Mouse (Mus musculus): ENCODE measurements around the gene Hyou1.
A peak's percentile ranks its signal among the peaks of the same experiment; 100 is the strongest.
"Not testable (repeated sequence)": the region's sequence is repeated elsewhere in the genome, so short reads cannot be mapped to it uniquely, and the experiment has no call there.

Hyou1 gene

GRCm38 (mm10) chr9:44351396-44351795 lies 27.9 kb upstream of the Hyou1 start:
- DNase-seq (ENCODE audit: low spot score in 2 of 2) = no peak

DNA sequence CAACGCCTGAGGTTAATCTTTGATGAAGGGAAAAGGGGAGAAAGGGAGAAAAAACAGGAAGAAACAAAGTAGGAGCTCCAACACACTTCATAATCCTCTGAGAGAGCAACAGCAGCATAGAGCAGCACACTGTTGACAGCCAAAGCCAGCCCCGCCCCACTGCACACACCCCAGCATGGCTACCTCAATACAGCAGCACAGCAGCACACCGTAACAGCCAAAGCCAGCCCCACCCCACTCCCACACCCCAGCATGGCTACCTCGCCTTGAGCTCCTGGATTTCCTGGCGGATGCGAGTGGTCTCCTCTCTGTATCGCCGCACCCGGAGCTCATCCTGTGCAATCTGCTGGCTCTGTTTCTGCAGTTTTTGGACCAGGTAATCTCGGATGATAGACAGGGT lies 27.0 kb upstream of the Hyou1 start:
- no peak for DNase-seq (ENCODE audit: low spot score in 2 of 2)

GRCm38 (mm10) chr9:44353142-44353541 lies 26.1 kb upstream of the Hyou1 start:
- DNase-seq (ENCODE audit: low spot score in 2 of 2) = no peak

DNA sequence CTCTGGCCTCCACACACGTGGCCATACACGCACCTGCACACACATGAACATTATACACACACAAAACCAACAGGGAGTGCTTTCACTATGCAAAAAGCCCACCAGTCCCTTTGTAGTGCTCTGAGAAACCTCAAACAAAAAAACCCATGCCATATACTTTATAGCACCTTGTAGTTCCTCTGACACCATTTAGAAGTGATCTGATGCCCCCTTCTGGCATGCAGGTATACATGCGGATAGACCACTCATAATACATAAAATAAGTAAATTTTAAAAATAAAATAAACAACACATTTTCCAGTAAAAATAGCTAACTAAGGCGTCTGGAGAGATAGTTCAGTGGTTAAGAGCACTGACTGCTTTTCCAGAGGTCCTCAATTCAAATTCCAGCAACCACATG lies 22.1 kb upstream of the Hyou1 start:
- DNase-seq (ENCODE audit: low spot score in 2 of 2) = no peak

GRCm38 (mm10) chr9:44361190-44361917 lies 17.9 kb upstream of the Hyou1 start, which contains the start of gene Vps11:
TSS of gene Vps11 (minus strand) at chr9:44361670.
- peak; percentile 93 to 94 for DNase-seq (ENCODE audit: low spot score in 2 of 2)

- DNase-seq (ENCODE audit: low spot score in 2 of 2) = not testable (repeated sequence)
Observed at GRCm38 (mm10) chr9:44361931-44362330, 17.4 kb upstream of the Hyou1 start.

GRCm38 (mm10) chr9:44364480-44364879 lies 14.8 kb upstream of the Hyou1 start:
- DNase-seq (ENCODE audit: low spot score in 2 of 2) = peak in 1 of 2 experiments; percentile 33

GRCm38 (mm10) chr9:44373386-44373785 lies 5.9 kb upstream of the Hyou1 start:
- no peak for DNase-seq (ENCODE audit: low spot score in 2 of 2)

GRCm38 (mm10) chr9:44376141-44376540 lies 3.1 kb upstream of the Hyou1 start:
- no peak for DNase-seq (ENCODE audit: low spot score in 2 of 2)

- DNase-seq (ENCODE audit: low spot score in 2 of 2) = not testable (repeated sequence)
Observed at GRCm38 (mm10) chr9:44377335-44377734, 2.0 kb upstream of the Hyou1 start.

GRCm38 (mm10) chr9:44378153-44378730 lies 1.0 kb upstream of the Hyou1 start:
- DNase-seq (ENCODE audit: low spot score in 2 of 2) = no peak

DNA sequence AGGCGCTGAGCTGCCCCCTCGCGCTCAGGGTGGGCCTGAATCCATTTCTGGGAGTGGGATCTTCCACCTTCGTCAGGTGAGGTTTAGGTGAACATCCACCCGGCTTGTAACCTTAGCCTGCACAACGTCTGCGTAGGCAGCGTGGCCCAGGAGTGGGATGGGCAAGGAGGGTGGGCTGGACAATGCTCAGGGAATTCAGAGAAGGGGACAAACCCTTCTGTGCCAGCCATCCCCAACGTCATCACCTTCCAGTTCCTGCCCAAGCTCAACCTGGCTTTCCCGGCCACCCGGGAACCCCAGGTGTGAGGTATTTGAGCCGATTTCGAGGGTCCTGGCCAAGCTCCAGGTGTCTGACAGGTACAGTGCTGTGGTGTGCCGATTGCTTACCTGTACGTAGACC lies 572 bp downstream of the Hyou1 start:
- DNase-seq (ENCODE audit: low spot score in 2 of 2) = no peak

- DNase-seq (ENCODE audit: low spot score in 2 of 2) = no peak
Observed at GRCm38 (mm10) chr9:44384596-44384995, 5.3 kb downstream of the Hyou1 start.

GRCm38 (mm10) chr9:44387221-44387620 lies 7.9 kb downstream of the Hyou1 start:
- no peak for DNase-seq (ENCODE audit: low spot score in 2 of 2)

DNA sequence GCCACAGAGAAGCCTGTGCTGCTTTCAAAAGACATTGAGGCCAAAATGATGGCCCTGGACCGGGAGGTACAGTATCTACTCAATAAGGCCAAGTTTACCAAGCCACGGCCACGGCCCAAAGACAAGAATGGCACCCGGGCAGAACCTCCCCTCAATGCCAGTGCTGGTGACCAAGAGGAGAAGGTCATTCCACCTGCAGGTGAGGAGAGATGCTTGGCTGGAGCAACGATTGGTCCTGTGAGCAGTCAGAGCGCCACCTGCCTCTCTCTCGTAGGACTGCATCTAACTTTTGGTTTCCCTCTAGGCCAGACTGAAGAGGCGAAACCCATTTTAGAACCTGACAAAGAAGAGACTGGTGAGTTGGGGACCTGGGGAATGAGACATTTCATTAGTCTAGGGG lies 10.0 kb downstream of the Hyou1 start:
- DNase-seq (ENCODE audit: low spot score in 2 of 2) = peak in 1 of 2 experiments; percentile 55

GRCm38 (mm10) chr9:44391466-44391865 lies 12.2 kb downstream of the Hyou1 start:
- peak; percentile 55 to 74 for DNase-seq (ENCODE audit: low spot score in 2 of 2)

DNA sequence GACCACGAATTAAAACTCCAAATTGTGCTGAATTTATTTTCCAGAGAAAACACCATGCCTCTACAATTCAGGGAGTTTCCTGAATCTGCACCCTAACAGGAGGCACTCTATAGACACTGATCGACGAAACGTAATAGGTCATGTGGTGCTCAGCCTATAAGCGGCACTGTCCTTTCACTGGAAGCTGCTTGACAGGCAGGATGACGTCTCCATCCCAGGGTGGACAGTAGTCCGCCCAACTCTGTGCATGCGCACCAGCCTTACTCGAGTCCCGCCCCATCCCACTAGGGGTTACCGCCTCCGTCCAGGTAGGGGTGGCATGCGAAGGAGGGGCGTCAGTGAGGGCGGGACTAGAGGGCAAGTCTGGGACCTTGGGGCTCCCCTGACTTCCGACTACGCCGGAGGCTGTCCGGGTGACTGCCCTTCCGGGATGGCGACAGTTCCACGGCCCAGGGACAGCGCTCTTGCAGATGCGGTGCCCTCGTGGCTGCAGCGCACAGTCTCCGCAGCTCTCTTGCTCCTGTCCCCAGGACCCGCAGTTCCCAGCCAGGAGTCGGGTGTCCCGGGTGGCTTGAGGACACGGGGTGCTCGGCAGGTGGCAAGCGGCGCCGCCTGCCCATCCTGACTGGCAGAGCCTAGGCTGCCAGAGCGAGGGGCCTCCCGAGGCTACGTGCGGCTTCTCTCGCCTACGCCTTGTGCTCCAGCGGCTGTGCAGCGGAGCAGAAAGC lies 17.6 kb downstream of the Hyou1 start, which contains the start of gene Slc37a4:
TSS of gene Slc37a4 (plus strand) at position 169 of the 728 bp plus-strand sequence.
- peak; percentile 87 to 88 for DNase-seq (ENCODE audit: low spot score in 2 of 2)

- DNase-seq (ENCODE audit: low spot score in 2 of 2) = no peak
Observed at GRCm38 (mm10) chr9:44398087-44398486, 18.8 kb downstream of the Hyou1 start.

DNA sequence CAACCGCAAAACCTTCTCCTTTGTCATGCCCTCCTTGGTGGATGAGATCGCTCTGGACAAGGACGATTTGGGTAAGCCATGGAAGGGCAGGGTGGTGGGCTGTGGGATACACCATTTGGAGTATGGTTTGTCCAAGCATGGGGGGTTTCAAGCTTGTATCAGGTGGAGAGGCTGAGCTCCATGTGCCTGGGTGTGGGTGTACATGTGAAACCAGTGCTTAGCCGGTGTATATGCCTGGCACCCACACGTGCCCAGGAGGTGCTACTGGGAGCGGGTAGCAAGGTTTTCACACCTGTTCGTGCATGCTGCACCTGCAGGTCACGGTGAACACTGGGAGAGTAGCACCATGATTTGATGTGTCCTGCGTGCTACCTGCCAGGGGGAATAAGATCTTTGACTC lies 19.3 kb downstream of the Hyou1 start:
- no peak for DNase-seq (ENCODE audit: low spot score in 2 of 2)

- DNase-seq (ENCODE audit: low spot score in 2 of 2) = no peak
Observed at GRCm38 (mm10) chr9:44399114-44399794, 20.0 kb downstream of the Hyou1 start.

- no peak for DNase-seq (ENCODE audit: low spot score in 2 of 2)
Observed at GRCm38 (mm10) chr9:44399795-44400114, 20.5 kb downstream of the Hyou1 start.

DNA sequence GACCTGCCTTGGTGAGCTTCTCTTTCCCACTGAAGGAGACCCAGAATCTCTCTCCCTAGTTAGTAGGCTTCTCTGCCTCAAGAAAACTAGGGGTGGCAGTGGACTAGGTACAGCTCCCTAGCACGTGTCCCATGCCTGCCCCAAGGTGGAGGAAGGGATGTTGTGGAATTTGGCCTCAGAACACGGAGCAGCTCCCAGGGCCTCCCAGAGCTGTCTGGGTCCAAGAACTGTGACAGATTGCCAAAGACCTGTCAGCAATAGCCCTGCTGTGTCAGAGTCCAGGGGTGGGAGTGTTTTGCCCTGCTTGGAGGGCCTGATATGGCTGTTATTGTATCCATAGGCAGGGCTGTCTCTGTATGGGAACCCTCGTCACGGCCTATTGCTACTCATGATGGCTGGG lies 21.8 kb downstream of the Hyou1 start:
- DNase-seq (ENCODE audit: low spot score in 2 of 2) = no peak
